Mouse (Mus musculus): ENCODE measurements at regions not wholly inside any gene's neighbourhood (a gene's known extent, or its start where the extent isn't known, plus 50 kb on each side); places are given as distances from the start of the nearest gene placed in this dataset.
A peak's percentile ranks its signal among the peaks of the same experiment; 100 is the strongest.

- no peak for DNase-seq (ENCODE audit: low spot score in 2 of 2)
These were observed 71.9 kb downstream of the Zfp330 start for GRCm38 (mm10) chr8:82702044-82702443.

- no peak for DNase-seq (ENCODE audit: low spot score in 2 of 2)
These were observed 73.5 kb downstream of the Zfp330 start for GRCm38 (mm10) chr8:82700471-82700870.

DNA sequence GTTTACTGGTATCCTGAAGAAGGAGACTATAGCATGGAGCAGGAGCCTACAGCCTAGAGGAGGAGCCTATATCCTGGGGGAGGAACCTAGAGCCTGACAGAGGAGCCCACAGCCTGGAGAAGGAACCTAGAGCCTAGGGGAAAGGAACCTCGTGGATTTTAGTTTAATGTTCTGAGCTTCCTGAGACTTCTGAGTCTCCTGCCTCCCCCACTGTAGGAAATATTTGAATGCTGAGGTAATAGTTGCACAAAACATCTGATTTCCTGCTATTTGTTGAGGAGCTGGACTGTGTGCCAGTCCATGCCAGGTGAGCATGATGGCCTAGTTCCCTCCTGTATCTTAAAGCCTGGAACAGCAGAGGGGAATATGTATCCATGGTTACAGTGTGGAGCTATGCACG, 74.7 kb downstream of the Zfp330 start:
- DNase-seq (ENCODE audit: low spot score in 2 of 2) = no peak

DNA sequence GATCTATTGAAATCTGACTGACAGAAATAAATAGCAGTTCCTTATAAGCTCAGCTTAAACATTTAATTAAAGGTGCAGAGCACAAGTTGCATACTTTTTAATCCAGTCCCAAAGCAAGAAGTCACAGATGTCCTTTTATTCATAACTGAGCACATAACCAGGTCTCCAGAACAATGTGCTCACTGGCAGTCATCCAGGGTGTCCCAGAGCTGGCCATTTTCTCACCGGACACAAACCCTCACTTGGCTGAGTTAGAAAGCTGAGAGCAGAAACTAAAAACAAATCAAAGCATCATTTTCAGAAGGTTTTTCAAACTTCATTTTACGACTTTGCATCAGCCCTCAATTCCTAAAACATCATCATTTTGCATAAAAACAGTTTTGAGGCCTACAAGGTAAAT, 75.9 kb downstream of the Zfp330 start:
- no peak for DNase-seq (ENCODE audit: low spot score in 2 of 2)

DNA sequence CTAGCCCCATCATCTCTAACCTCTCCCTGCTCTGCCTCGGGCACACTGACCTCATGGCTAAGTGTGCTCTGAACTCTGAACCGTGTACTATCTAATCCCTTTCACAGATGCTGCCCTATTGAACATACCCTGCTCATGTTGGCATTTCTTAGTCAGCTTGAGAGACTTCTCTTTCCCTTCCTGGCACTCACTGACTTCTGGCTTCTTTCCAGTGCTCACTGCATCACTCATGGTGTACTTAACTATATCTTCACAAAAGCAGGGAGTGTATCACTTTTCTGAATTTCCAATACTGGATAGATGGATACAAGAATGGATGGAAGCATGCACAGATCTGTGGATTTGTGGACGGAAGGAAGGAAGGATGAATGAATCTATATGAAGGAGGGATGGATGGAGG, 80.9 kb downstream of the Zfp330 start:
- DNase-seq (ENCODE audit: low spot score in 2 of 2) = no peak

DNA sequence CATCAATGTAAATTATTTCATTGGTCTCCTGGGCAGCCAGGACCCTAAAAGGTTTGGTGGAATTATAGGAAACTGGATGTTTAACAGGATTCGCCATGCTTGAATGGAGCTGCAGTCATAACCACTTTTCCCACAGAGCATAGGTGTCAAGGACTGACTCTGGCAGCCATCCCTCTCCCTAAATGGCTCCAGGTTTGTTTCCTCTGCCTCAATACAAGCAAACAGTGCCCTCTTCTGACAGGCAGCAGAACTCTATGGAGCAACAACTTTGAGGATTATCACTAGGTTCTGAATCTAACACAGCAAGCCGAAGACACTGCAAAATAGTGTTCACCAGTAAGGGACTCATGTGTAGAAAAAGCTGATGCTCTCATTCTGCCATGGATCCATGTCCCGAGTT, 84.6 kb downstream of the Zfp330 start:
- DNase-seq (ENCODE audit: low spot score in 2 of 2) = peak; percentile 4 to 25

DNA sequence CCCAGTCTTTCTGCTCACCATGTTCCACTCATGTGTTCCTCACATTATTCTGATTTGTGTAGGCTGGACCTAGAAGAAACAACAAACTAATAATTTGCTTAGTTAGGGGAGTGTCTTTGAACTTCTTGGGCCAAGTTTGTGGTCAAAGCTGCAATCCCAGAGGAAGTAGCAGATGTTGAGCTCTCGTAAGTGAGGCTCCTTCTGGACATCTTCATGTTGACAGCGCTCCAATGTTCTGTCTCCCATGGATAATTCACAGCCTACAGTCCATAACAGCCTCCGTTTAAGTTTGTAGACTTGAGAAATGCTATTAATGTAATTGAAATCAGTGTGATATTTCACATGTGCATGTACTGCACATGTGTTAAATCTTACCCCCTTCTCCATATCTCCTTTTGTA, 88.0 kb downstream of the Zfp330 start:
- DNase-seq (ENCODE audit: low spot score in 2 of 2) = no peak

DNA sequence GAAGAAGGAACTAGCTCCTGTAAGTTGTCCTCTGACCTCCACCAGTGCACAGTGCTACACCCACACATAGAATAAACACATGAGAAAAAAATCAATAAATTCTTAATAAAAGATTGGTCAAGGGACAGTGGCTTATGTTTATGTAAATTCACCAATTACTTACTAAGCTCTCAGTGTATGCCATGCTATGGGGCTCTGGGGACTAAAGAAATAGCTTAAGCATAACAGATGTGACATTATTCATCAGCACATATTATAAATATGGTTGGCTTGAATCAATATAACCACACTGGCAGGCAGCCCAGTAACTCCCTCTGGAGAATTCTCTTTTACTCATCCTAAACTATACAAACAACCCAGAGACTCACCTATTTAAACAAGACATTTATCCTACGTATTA, 95.2 kb downstream of the Zfp330 start:
- no peak for DNase-seq (ENCODE audit: low spot score in 2 of 2)

GRCm38 (mm10) chr8:82677781-82678180, 96.2 kb downstream of the Zfp330 start:
- no peak for DNase-seq (ENCODE audit: low spot score in 2 of 2)

DNA sequence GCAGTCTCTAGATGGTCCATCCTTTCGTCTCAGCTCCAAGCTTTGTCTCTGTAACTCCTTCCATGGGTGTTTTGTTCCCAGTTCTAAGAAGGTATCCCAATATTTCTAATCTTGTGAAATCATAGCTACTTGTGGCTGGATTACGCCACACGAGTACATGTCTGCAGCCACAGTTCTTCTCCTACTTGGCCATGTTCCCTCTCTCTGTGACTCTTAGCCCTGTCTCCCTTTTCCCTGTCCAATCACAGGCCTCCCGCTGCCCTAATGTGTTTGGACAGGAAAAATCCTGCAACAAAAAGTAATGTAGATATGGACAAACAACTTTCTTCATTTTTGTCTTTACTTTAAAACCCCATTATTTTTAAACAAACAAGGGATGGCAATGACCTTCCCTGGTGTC, 104.7 kb downstream of the Zfp330 start:
- DNase-seq (ENCODE audit: low spot score in 2 of 2) = no peak

DNA sequence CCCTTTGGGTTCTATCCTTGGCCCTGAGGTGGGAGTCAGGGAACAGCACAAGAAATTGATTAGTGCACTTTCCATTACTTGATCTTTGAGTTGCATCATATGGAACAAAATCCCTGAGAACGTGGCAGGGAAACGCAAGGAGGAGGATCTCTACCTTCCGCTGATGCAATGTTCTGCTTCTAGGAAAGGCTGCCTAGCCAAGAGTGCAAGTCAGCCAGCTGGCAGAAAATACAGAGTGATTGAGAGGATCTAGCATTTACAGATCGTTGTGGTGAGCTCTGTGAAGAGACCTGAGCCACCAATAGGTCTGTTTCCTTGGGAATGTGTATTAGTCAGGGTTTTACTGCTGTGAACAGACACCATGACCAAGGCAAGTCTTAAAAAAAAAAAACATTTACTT, 108.8 kb downstream of the Zfp330 start:
- DNase-seq (ENCODE audit: low spot score in 2 of 2) = peak in 1 of 2 experiments; percentile 29

DNA sequence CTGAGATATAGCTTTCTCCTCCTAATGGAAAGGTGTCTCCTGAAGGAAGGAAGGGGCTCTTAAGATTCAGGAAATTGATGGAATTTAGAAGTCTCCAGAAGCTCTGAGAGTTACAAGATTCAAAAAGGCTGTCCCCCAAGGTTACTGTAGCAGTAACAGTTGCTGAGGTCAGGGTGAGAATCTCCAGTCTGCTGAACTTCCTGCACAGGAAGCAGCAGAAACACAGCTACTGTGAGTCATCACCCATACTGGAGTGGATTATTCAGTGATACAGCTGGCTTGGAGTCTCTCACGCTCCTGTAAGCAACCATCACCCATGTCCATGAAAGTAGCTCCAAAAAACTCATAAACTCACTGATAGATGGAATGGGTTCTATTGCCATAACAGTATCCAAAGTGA, 133.5 kb downstream of the Zfp330 start:
- no peak for DNase-seq (ENCODE audit: low spot score in 2 of 2)

GRCm38 (mm10) chr8:82630486-82630885, 143.5 kb downstream of the Zfp330 start:
- DNase-seq (ENCODE audit: low spot score in 2 of 2) = no peak

DNA sequence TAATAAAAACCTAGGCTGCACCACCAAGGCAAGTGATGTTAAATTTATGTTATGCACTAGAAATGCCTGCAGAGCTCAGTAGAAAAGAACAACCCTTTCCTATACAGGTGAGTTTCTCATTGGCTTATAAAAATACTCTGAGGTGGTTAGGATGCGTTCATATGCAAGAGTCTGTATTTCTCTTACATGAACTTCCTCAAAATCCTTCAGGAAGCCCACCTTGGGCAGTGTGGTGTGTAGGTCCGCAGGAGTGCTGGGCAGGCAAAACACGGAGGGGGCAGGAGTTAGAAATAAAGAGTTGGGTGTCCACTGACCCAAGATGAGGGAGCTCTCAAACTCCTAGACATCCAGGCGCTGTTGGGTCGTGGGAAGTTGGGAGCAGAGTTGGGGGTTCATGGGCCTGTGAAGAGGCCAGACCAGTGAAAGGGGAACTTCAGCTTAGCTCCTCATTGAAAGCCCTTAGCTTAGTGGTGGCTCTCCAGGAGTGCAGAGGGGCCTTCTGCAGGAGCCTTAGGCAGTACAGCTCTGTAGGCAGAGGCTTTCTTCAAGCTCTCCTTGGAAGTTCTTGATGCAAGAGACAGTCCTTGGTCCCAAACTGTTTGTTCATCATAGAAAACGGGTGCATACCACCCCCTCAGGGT, 150.0 kb downstream of the Zfp330 start:
- DNase-seq (ENCODE audit: low spot score in 2 of 2) = no peak

GRCm38 (mm10) chr8:82618668-82619067, 155.3 kb downstream of the Zfp330 start:
- DNase-seq (ENCODE audit: low spot score in 2 of 2) = no peak

DNA sequence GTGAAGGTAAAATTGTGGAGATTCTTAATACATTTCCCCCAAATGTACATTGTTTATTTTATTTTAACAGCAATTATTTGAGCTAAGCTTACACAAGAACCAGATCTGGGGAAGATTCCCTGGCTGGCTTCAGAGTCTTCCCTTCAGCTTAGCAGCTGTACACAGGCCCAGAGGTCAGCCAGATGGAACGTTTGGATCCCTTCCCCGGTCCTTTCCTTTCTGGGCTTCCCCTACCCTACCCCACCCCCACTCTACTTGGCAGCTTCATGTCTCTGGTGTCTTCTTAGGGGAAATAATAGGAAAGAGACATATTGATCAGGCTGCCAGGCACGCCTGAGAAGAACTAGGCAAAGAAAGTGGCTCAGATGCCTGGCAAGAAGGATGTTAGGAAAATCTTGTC, 172.4 kb downstream of the Zfp330 start:
- peak; percentile 6 to 38 for DNase-seq (ENCODE audit: low spot score in 2 of 2)

DNA sequence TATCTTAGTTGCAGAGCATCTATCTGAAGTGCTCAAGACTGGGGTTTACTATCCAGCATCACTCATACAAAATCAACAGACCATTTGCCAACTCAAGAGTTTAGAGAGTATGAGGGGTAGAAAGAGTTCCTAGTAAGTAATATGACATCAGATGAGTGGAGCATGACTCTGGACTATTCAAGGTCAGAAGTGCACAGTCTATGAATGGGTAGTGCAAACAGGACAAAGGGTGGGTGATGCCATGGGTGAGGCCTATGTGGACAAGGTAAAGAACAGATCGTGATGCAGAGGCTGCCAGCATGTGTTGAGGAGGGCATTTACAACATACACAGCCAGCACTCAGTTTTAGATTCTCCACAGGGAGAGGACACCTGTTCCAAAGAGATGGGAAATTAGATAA, 170.4 kb upstream of the Il15 start:
- no peak for DNase-seq (ENCODE audit: low spot score in 2 of 2)

- DNase-seq (ENCODE audit: low spot score in 2 of 2) = no peak
These were observed 135.1 kb upstream of the Il15 start for GRCm38 (mm10) chr8:82538121-82538520.

- DNase-seq (ENCODE audit: low spot score in 2 of 2) = no peak
These were observed 126.1 kb upstream of the Il15 start for GRCm38 (mm10) chr8:82529153-82529552.

DNA sequence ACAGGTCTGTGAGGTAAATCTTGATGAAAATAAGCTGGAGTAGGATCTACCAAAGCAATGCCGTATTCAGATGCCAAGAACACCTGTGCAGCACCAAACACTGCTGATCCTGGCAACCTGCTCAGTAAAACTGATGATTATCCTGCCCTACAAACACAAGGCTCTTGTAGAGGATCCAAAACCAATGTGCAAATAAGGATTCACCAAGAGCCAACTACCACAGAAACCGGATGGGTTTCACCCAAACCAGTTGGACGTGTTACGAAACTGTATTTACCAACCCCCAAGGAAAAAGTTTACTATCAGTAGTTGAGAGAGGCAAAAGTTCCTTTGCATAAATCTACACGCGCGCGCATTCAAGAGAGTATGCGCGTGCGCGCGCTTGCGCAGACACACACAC, 120.8 kb upstream of the Il15 start:
- peak; percentile 20 to 27 for DNase-seq (ENCODE audit: low spot score in 2 of 2)

- no peak for DNase-seq (ENCODE audit: low spot score in 2 of 2)
These were observed 95.5 kb upstream of the Il15 start for GRCm38 (mm10) chr8:82498496-82498895.

GRCm38 (mm10) chr8:82477856-82478255, 74.8 kb upstream of the Il15 start:
- peak in 1 of 2 experiments; percentile 26 for DNase-seq (ENCODE audit: low spot score in 2 of 2)

DNA sequence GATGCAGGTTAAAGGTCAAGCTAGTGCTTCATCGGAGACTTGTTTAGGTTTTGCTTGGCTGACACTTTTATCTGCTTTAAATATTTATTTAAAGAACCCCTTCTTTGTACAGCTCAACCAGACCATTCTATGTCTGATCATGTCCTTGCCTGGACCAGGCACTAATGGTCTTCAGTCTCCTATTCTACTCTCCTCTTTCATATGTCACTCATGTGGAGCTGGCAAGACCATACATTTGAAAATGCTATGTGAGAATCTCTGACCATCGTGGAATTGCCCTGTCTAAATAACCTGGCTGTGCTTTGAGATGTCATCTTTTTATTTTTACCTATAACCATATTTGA, 74.4 kb upstream of the Il15 start:
- DNase-seq (ENCODE audit: low spot score in 2 of 2) = no peak

DNA sequence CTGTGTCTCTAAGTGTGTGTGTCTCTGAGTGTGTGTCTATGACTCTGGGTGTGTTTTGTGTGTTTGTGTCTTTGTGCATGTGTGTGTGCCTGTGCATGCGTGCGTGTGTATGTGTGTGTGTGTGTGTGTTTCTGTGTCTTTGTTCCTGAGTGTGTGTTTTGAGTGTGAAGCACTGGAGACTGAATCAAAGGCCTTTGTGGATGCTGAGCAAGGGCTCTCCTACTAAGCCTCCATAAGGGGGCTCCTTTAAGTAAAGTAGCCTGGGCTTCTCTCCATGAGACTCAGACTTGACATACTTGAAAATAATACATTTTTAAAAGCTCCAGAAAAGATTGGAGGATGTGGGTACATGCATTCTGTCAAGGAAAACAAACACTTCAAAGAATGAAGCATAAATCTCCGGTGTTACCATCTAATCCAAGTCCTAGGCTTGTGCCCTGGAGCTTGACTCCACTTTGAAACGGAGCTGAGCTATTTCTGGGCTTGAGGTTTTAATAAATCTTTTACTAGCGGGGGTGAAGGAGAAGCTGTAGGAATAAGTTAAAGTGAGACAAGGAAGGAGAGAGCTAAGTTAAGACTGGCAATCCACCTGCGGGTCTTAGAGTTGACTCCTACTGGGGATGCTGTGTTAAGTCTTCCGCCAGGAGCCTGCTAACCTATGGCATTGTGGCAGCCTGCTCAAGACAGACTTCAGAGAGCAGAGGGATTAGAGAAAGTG, 73.8 kb upstream of the Il15 start:
- no peak for DNase-seq (ENCODE audit: low spot score in 2 of 2)
